Mouse (Mus musculus) brain, adult 2 months (tissue): ENCODE measurements around the gene Plxnc1.

Source experiments
- DNase-seq: peaks from one replicate; pipeline ENCODE4 v3.0.0; 2011; ENCODE audit warnings: low read depth, low spot score

Plxnc1 gene

DNA sequence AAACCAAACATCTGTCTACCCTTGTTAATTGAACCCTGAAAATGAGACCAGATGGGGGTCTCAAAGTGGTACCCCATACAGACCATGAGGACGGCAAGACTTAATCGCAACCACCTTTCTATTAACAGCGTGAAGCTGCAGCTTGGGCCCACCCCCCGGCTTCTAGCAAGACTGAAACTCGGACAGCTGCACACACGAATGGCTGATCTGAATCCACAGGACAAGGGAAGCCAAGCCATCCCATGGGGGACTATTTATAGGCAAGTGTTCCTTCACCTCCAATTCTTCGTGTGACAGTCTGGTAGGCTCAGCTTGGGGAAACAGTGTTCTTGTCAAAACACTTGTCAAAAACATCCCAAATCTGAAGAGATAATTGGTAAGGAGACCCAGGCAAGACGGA is 24.1 kb downstream of the Plxnc1 start:
- peak; percentile 39 for DNase-seq

DNA sequence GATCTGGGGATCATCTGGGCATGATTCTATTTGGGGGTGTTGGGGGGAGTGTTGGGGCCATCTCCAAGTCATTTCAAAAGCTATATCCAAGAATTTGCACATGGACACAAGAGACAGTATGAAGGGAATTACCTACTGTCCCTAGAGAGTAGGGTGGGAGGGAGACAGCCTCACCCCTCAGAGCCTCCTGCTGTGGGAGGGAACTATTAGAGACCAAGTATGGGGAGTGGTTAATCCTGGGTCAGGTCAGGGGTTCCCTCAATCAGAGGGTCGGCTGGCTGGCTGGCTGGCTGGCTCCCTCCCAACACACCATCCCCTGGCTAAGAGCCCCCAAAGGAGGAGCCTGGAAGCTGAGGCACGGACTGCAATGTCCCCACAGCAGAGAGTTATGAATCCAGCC is 24.7 kb downstream of the Plxnc1 start:
- DNase-seq: no peak

DNA sequence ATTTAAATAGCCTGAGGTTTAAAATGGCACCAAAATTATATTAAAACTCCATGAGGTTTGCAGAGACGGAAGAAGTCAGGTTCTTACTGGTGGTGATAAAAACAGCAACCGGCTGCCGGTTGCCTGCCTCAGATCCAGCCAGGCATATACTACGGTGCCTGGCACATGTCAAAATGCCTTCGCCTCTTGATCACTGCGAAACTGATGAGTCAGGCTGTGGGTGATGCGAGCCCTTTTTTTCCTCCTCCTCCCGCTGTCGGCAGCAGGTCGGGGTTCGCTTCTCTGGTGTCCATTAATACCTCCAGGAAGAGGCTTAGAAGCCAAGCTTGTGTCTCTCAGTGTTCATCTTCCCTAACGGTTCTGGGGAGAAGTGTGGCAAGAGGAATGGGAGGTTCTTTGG is 25.1 kb downstream of the Plxnc1 start:
- DNase-seq: peak; percentile 92

DNA sequence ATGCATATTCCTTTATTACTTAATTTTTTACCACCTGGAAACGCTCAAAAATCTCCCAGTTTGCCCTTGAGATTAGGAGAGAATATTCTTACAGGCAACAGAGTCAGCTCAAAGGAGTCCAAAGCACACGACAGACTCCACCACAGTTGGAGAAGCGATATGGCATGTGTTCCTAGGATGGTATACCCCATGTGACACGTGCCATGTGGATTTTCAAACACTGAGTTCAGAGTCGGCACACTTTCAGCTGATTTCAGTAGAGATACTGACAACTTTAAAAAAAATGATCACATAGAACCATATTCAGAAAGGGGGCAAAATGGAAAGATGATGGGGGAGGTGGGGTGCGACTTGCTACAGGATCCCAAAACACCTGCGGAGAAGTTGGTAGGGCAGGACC is 26.0 kb downstream of the Plxnc1 start:
- DNase-seq: no peak

DNA sequence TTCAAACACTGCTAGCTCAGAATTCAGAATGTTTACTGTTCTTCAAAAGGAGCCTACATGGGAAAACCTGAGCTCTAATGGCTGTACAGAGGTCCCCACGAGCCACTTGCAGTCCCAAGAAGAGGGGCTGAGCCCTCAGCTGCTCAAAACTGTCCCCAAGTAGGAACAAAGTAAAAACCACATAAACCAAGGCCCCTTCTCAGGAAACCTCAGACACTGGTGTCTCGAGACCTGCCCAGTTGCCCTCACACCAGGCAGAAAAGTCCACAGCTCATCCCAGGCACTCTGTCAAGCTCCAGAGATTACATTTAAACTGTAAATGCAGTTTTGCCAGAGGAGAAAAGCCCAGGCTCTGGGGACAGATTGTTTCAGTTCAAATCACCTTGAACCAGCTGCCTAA is 26.6 kb downstream of the Plxnc1 start:
- no peak for DNase-seq

DNA sequence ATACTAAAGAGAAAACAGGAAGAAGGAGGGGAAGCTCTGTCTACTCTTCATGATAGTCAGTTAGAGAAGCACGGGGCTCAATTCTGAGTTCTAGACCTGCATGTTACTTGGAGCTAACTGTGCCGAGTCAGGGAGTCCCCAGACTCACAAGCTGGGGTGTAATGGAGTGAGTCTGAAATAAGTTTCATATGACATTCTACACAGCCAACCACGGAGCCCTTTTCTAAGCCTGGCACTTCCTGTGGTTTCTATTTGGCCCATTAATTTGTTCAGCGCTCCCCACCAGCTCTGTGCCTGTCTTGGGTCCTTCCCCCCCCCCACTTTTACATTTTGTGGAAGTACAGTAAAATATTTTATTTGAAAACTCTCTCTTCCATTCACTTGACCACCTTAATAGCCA is 27.3 kb downstream of the Plxnc1 start:
- DNase-seq: no peak

DNA sequence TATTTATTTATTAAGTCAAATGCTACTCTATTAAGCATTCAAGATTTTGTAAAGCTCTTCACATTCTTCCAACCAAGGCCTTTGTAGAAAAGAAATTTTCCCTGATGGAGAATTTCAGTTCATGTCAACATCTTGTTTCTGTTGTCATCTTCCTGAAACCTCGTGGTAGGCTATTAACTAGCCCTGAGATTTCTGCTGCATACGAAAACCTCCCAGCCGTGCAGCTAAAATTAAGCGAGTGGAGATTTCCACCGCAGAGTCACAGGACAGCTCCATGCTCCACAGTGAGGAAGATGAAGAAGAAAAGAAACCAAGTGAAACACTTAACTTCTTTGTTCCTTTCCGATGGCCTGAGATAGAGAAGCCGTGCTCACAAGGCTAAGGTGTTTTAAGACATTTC is 28.0 kb downstream of the Plxnc1 start:
- DNase-seq: peak; percentile 48

DNA sequence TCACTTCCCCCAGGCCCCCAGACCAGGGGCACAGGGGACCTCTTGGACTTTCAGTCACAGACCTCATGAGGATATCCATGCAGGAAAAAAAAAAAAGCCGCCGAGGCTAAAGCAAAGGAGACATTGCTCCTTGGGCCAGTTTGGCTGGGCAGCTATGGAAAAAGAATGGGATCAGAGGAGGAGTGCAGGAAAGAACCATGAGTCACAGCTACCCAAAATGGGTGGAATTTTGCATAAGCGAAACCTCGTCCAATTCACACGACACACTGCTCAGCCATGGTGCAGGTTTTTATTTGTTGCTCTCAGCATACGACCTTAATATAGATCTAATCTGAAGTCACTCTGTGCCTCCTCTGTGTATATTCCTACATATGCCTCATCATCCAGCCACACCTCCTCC is 28.9 kb downstream of the Plxnc1 start:
- peak; percentile 73 for DNase-seq

DNA sequence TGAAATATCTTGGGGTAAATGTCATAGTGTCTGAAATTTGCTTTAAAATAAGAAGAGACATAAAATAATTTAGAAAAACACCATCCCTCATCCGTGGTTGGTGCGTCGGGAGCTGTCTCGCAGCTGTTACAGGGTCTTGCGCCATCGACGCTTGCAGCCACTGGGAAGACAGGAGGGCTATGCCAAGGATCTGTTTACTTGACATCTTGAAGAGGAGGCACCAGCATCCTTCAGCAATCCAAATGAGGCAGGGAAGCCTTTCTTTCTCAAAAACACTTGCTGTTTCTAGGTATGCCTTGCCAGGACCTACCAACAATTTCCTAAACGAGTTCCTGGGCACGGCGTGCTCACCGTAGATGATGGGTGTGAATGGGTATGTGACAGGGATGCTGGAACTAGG is 30.6 kb downstream of the Plxnc1 start:
- DNase-seq: no peak

DNA sequence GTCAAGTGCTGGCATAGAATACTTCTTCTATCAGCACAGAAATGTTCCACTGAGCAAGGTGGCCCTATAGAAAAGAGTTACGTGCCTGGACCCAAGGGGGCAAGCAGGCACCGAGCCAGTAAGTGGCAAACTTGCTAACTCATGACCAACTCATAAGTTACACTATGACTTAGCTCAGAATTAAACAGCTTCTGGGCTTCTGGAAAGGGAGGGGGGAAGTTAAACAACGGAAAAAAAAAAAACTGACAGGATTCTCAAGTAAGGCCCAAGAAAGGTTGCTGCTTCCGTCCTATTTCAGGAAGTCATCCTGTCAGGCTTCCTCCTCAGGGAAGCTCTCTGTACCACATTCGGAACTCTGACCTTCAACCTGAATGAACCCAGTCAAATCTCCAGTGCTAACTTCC is 31.3 kb downstream of the Plxnc1 start:
- DNase-seq: no peak

DNA sequence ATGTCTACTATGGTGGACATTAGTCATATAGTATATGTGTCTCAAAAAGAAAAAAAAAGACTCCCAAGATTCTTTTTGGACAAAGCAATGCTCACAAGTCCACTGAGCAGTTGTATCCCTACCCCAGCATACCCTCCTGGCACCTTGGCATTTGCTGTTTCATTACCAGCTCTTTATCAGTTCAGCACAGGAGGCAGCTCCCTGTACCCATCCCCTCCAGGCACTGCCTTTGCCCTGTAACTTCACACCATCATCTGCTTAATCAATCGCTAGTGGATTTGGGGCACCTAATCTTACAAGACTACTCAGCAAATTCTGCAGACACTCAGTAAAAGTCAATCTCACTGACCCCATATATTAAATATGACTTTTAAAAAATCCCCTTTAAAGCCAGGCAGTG is 32.1 kb downstream of the Plxnc1 start:
- no peak for DNase-seq

DNA sequence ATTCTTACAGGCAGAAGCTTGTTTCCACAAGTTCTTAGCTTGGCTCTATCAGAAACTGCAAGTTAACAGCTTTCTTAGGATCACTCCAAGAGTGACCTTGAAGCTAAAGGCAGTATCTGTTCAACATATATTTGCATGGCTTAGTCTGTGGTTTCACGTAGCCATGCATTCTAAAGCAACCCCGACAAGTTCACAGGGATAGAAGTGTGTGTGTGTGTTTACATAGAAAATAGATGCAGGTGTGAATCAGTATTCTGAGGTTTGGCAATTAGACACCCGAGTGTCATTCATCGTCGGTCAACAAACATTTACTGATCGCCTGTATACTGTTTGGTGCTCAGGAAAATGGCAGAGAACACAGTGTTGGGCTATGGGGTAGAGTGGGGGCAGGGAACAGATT is 33.5 kb downstream of the Plxnc1 start:
- DNase-seq: no peak

DNA sequence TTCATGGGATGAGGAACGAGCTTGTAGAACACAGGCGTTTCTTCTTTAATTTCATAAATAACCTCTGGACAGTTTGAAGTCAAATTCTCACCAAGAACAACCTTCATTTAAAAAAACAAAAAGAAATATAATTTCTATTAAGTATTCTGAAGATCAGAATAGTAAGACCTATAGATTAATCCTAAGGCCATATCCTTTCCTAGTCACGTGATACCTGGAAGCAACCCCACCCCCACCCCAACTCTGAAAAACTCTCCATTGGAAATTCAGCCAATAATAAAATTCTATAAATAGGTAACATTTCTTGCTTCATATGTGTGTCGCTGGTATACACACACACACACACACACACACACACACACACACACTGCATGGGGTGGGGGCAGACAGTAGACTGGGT is 34.1 kb downstream of the Plxnc1 start:
- no peak for DNase-seq

DNA sequence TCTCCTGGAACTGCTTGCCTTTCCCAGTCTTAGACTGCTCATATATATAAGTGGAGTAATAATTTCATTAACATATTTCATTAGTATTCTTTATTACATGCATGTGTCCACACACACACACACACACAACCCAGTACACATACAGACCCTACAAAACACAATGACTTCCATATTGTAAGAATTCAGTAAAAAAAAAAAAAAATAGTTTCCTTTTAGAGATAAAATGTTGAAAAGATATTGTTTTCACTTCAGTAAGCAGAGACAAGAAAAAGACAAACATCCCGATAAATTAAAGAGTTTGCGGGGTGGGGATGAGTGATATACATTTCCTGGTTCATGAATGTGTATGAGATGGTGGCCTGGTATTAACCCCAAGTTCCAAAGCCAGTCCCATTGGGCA is 34.8 kb downstream of the Plxnc1 start:
- DNase-seq: no peak

DNA sequence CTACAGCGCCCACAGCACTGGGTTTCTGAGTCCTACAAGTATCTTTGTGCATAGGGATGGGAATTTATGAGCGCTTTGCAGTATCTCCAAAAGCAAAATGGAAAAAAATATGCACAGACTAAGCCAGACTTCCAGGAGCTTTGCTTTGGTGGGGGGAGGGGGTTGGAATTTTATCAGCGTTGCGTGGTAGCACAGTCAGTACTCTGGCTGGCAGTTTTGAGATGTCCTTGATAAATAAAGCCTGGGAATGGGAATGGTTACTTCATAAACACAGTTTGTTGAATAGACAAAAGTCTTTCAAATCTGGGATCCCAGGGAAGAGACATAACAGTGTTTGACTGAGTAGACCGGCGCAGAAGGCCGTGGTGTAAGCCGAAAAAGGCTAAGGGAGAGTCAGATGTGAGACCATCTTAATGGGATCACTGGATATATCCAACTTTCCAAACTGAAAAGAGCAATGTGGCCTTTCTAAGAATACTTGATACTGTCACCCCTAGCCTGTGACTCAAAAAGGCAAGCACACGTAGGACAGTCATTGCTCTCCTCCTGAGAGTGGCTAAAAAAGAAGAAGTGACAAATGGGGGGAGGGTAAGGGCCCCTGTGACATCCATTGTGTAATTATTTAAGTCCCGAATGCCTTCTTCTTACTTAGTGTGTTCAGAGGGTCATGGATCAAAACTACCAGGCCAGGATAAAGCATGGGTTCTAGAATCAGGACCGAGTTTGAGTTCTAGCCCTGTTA is 35.5 kb downstream of the Plxnc1 start:
- DNase-seq: peak; percentile 47

DNA sequence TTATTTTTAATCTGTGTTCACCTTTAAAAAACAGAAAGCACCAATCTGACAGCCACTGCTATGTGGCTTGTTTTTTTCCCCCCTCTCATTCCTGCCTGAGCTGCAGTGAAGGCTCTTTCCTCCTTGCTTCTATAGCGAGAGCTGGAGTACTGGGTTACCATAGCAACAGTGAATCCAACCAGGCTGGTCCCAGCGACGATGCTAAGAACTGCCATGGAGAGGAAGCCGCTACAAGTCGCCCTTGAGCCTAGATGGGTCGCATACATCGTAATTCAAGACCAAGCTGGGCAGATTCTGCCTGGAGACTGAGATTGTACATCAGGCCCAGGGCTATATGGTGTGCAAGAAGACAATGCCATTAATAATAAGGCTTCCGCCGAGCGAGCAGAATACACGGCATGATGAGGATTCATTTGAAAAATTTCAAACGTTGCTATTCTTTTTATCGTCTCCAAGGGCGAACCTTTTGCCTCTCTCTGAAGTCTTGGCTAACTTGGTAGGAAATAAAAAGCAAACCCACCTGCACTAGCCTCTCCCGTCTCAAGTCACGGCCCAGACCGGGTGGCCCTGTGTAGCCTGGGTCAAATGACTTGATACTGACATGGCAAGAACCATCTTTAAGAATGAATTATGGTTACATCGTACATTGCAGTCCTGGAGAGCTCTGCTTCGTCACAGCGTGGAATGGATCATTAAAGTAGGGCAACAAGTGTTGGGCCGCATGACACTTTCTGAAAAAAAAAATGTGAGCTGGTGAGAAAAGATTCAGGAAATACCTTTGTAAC is 38.8 kb downstream of the Plxnc1 start:
- peak; percentile 97 for DNase-seq

DNA sequence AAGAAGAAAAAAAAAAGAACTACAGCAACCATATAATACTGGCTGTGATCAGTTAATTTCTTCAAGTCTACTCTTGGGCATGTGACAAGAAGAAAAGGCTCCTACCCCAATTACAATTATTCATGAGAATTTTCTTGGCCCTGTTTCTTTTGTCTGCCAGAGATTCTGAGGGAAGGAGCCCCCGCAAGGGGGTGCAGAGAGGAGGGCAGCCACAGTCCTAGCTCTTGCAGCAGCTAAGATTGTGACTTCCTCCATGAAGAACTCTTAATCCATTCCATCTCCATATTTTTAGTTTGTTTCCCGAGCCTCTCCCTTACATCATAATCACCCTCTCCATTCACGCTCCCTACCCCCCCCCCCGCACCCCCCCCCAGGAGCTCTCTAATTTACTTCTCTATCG is 39.4 kb downstream of the Plxnc1 start:
- DNase-seq: peak; percentile 69

DNA sequence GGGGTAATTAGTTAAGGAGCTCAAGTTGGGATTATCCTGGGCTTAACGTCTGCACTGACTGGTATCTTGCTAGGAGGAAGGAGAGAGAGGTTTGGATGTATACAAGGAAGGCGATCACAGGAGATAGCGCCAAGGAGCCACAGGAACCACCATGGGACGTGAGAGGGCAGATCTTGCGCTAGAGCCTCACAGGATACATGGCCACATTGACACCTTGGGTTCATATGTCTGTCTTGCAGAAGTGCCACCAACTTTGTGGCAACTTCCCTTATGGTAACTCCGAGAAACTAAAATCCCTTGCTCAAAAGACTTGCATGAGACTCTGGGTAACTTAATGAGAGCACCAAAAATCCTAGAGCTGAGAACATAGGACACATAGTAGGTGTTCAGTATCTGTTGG is 47.7 kb downstream of the Plxnc1 start:
- DNase-seq: no peak

DNA sequence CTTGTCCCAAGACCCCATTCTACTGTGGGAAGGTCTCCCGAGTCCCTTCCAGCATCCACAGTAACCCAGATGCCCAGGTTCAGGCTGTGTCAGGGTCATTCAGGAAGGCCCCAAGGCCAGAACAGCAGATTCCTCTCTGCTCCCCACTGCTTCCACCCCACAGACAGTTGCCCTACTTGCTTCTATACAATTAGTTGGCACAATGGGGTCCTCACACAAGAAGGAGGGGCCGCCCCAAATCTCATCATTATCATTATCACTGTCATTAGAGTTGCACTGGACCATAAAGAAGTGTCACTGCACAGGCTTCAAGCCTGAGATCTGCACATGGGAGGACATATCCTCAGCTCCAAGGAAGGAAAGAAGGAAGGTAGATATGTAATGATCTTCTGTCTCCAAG is 48.3 kb downstream of the Plxnc1 start:
- DNase-seq: no peak

DNA sequence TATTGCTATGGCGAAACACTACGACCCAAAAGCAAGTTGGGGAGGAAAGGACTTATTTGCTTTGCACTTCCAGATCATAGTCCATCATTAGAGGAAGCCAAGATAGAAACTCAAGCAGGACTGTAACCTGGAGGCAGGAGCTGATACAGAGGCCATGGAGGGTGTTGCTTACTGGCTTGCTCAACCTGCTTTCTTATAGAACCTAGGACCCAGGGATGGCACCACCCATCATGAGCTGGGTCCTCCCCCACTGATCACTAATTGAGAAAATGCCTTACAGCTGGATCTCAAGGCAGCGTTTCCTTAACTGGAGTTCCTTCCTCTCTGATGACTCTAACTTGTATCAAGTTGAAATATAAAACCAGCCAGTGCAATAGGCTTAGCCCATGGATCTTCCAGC is 48.8 kb downstream of the Plxnc1 start:
- DNase-seq: no peak

DNA sequence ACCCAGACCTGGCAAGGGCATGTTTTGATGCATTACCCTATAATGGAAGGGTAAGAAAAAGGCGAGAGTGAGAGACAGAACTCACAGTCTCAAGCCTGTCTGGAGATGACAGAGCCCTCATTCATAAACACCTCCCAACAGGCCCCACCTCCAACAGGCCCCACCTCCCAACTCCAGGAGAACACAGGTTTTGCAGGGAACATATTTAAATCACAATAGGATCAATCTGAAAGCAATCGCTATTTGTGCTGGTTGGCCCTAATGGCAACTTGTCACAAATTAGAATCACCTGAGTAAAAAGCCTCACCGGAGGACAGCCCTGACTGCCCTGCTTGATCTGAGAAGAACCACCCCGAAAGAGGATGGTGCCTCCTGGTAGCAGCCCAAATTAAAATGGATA is 54.9 kb downstream of the Plxnc1 start:
- DNase-seq: no peak

DNA sequence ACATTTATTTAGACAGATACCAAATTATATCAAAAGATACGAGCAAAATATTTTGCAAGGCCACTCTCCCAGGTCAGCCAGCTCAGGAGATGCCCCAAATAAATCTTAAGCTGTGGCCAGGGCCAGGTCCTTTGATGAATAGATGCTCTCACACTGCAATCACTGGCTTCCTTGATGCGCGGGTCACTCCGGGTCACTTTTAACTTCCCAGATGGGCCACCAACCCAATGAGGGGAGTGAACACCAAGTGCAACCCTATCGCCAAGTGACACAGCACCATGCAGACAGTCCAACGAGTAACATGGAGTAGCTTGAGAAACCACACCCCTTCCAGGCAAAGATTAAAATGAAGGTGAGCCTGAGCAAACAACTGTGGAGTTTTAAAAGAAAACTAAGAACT is 61.4 kb downstream of the Plxnc1 start:
- no peak for DNase-seq

DNA sequence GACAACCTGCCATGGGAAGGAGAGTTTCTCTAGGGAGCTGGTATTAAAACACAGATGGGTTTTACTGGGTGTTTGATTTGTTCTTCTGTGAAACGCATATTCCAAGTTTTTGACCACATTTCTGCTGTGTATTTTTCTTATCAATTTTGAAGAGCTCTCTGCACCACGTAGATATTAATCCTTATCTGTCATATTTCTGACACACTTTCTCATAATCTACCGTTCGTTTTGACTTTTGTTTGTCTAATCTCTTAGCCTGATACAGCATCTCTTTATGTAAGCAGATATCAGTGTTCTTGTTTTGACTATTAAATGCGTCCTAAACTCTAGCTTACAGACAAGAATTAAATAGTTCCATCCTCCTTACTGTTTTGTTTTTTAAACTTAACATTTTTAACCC is 73.1 kb downstream of the Plxnc1 start:
- DNase-seq: no peak
